Mouse (Mus musculus) stomach, embryonic 15.5 days (tissue): ENCODE results near the gene Shpk. TPM values are rescaled to one million over a fixed set of nuclear protein-coding genes. Genes with fewer than 3 reads are reported as not detected.
A peak's percentile ranks its signal among the peaks of the same experiment; 100 is the strongest.

ENCODE experiments used
- ATAC-seq: fragments of 200-750 bp; cut with Nextera tagmentation; 2 replicates; pipeline ENCODE4 v1.8.0; 2017; ENCODE audit warnings: low read depth, moderate number of reproducible peaks, moderate TSS enrichment; ENCODE audit not compliant: insufficient read depth, low FRiP score
- H3K27ac ChIP-seq: fragments of 300-500 bp; sonication (generic); 2 replicates; pipeline ENCODE4 v1.5.1; 2015; ENCODE audit warnings: mild to moderate bottlenecking, inconsistent platforms
- H3K27me3 ChIP-seq: fragments of 300-500 bp; sonication (generic); replicated peaks from 2 replicates; pipeline ENCODE4 v1.6.1; 2015; ENCODE audit warnings: inconsistent platforms
- H3K36me3 ChIP-seq: fragments of 300-500 bp; sonication (generic); 2 replicates; pipeline ENCODE4 v1.6.1; 2015; ENCODE audit warnings: inconsistent platforms
- H3K4me1 ChIP-seq: fragments of 300-500 bp; sonication (generic); 2 replicates; pipeline ENCODE4 v1.6.1; 2015; ENCODE audit warnings: inconsistent platforms
- H3K4me2 ChIP-seq: fragments of 300-500 bp; sonication (generic); 2 replicates; pipeline ENCODE4 v1.6.1; 2015; ENCODE audit warnings: mild to moderate bottlenecking, inconsistent platforms
- H3K4me3 ChIP-seq: fragments of 300-500 bp; sonication (generic); replicated peaks from 2 replicates; pipeline ENCODE4 v1.5.1; 2015; ENCODE audit warnings: inconsistent platforms
- H3K9ac ChIP-seq: fragments of 300-500 bp; sonication (generic); 2 replicates; pipeline ENCODE4 v1.6.1; 2015; ENCODE audit warnings: inconsistent platforms
- H3K9me3 ChIP-seq: fragments of 300-500 bp; sonication (generic); 2 replicates; pipeline ENCODE4 v1.6.1; 2016; ENCODE audit warnings: inconsistent platforms
- WGBS: fragments of 180-500 bp; shearing (Covaris S2); methylation state at CpG from one replicate; pipeline ENCODE4 v1.1.7; 2015; 5-methylcytosine and 5-hydroxymethylcytosine counted together
- polyA plus RNA-seq: library from polyadenylated mRNA; unstranded; fragments of >200 nt; fragmentation: Nextera tagmentation; extraction: Ambion mirVana; gene quantifications from 2 replicates; pipeline ENCODE4 v1.2.1, GENCODE M21; 2015

Shpk gene
- polyA plus RNA-seq, 1 experiment from 2014 or later: 2.8 TPM

GRCm38 (mm10) chr11:73176608-73177508 lies 22.4 kb upstream of the Shpk start, which contains the start of the genes Emc6 and Tax1bp3:
Emc6 (minus strand) TSS chr11:73177037.
Tax1bp3 (plus strand) TSS chr11:73177083.
- peak; percentile 97 for ATAC-seq
- Histone ChIP-seq H3K9ac (peak within 1 kb of the TSS; percentile 80), H3K4me3 (peak within 1 kb of the TSS; percentile 71), H3K27me3 (no peaks in the 10 kb centered on the region), H3K36me3 (0 out of 2 replicates have a peak, but pooled peaks cover 8% of the 10 kb centered on the region), H3K27ac (peak within 1 kb of the TSS; percentile 98), H3K9me3 (no peaks in the 10 kb centered on the region), H3K4me2 (peak within 1 kb of the TSS; percentile 65), H3K4me1 (peaks cover 30% of the 10 kb centered on the region)
- WGBS: under 1% methylated on average over 81 of the region's 81 CpGs

GRCm38 (mm10) chr11:73177509-73177875 lies 21.8 kb upstream of the Shpk start:
- H3K27ac ChIP-seq: peak overlapping the region; percentile 98
- no peaks in the 10 kb centered on the region for H3K9me3 ChIP-seq
- peak overlapping the region; percentile 63 for H3K4me2 ChIP-seq
- H3K36me3 ChIP-seq: peaks cover 12% of the 10 kb centered on the region
- peak overlapping the region; percentile 71 for H3K4me3 ChIP-seq
- no peaks in the 10 kb centered on the region for H3K27me3 ChIP-seq
- WGBS: under 1% methylated on average over 27 of the region's 28 CpGs
- H3K4me1 ChIP-seq: peaks cover 24% of the 10 kb centered on the region
- ATAC-seq: peak; percentile 82
- H3K9ac ChIP-seq: peak overlapping the region; percentile 68

GRCm38 (mm10) chr11:73177895-73178294 lies 21.4 kb upstream of the Shpk start:
- no peak for ATAC-seq
- H3K4me1 ChIP-seq: peaks cover 20% of the 10 kb centered on the region
- H3K9ac ChIP-seq: peak overlapping the region; percentile 68; the same call in 1 of the 2 replicates
- H3K36me3 ChIP-seq: peaks cover 13% of the 10 kb centered on the region
- peak overlapping the region; percentile 98 for H3K27ac ChIP-seq
- H3K4me2 ChIP-seq: peak overlapping the region; percentile 63
- no peaks in the 10 kb centered on the region for H3K27me3 ChIP-seq
- no peaks in the 10 kb centered on the region for H3K9me3 ChIP-seq
- H3K4me3 ChIP-seq: peak overlapping the region; percentile 71
- WGBS: 8% methylated on average over 2 of the region's 2 CpGs

GRCm38 (mm10) chr11:73185872-73186615 lies 13.2 kb upstream of the Shpk start:
- Histone ChIP-seq H3K27me3 (no peaks in the 10 kb centered on the region), H3K4me2 (no peak overlapping the region), H3K9me3 (no peaks in the 10 kb centered on the region), H3K4me1 (no peaks in the 10 kb centered on the region), H3K27ac (no peak overlapping the region), H3K4me3 (no peak overlapping the region), H3K9ac (no peak overlapping the region), H3K36me3 (peaks cover 23% of the 10 kb centered on the region)
- no peak for ATAC-seq
- WGBS: 92% methylated on average over 10 of the region's 10 CpGs

- H3K27me3 ChIP-seq: no peaks in the 10 kb centered on the region
- H3K4me1 ChIP-seq: no peaks in the 10 kb centered on the region
- no peak overlapping the region for H3K4me3 ChIP-seq
- 82% methylated on average over 6 of the region's 6 CpGs for WGBS
- H3K4me2 ChIP-seq: no peak overlapping the region
- no peaks in the 10 kb centered on the region for H3K9me3 ChIP-seq
- peaks cover 21% of the 10 kb centered on the region for H3K36me3 ChIP-seq
- H3K9ac ChIP-seq: no peak overlapping the region
- no peak overlapping the region for H3K27ac ChIP-seq
- no peak for ATAC-seq
Measured at GRCm38 (mm10) chr11:73187231-73187630, 12.0 kb upstream of the Shpk start.

- 0 out of 2 replicates have a peak, but pooled peaks cover under 1% of the 10 kb centered on the region for H3K4me1 ChIP-seq
- no peak overlapping the region for H3K4me3 ChIP-seq
- no peaks in the 10 kb centered on the region for H3K27me3 ChIP-seq
- 0 out of 2 replicates have a peak, but pooled peaks cover 7% of the 10 kb centered on the region for H3K36me3 ChIP-seq
- H3K4me2 ChIP-seq: no peak overlapping the region
- H3K9me3 ChIP-seq: no peaks in the 10 kb centered on the region
- WGBS: 71% methylated on average over 6 of the region's 6 CpGs
- no peak overlapping the region for H3K9ac ChIP-seq
- no peak overlapping the region for H3K27ac ChIP-seq
- ATAC-seq: no peak
Measured at GRCm38 (mm10) chr11:73193047-73193446, 6.2 kb upstream of the Shpk start.

- Histone ChIP-seq H3K27me3 (no peaks in the 10 kb centered on the region), H3K4me1 (0 out of 2 replicates have a peak, but pooled peaks cover 2% of the 10 kb centered on the region), H3K4me3 (no peak overlapping the region), H3K36me3 (0 out of 2 replicates have a peak, but pooled peaks cover 5% of the 10 kb centered on the region), H3K9ac (no peak overlapping the region), H3K9me3 (no peaks in the 10 kb centered on the region), H3K4me2 (no peak overlapping the region), H3K27ac (no peak overlapping the region)
- WGBS: 70% methylated on average over 2 of the region's 2 CpGs
- no peak for ATAC-seq
Measured at GRCm38 (mm10) chr11:73194444-73194843, 4.8 kb upstream of the Shpk start.

GRCm38 (mm10) chr11:73198190-73198589 lies 1.1 kb upstream of the Shpk start:
- Histone ChIP-seq H3K4me1 (0 out of 2 replicates have a peak, but pooled peaks cover 2% of the 10 kb centered on the region), H3K9ac (peak overlapping the region; percentile 67; the same call in 1 of the 2 replicates), H3K4me2 (peak overlapping the region; percentile 97), H3K36me3 (no peaks in the 10 kb centered on the region), H3K4me3 (peak overlapping the region; percentile 79), H3K27me3 (no peaks in the 10 kb centered on the region), H3K9me3 (no peaks in the 10 kb centered on the region), H3K27ac (no peak overlapping the region)
- 4% methylated on average over 1 of the region's 1 CpGs for WGBS
- ATAC-seq: no peak

GRCm38 (mm10) chr11:73198603-73199229 lies 544 bp upstream of the Shpk start, which contains the start of gene Ctns:
Ctns (minus strand) TSS chr11:73199042.
- H3K9ac ChIP-seq: peak within 1 kb of the TSS; percentile 67
- H3K4me1 ChIP-seq: 0 out of 2 replicates have a peak, but pooled peaks cover 2% of the 10 kb centered on the region
- WGBS: under 1% methylated on average over 22 of the region's 22 CpGs
- no peaks in the 10 kb centered on the region for H3K27me3 ChIP-seq
- no peaks in the 10 kb centered on the region for H3K36me3 ChIP-seq
- ATAC-seq: peak; percentile 95
- no peaks in the 10 kb centered on the region for H3K9me3 ChIP-seq
- H3K4me3 ChIP-seq: peak within 1 kb of the TSS; percentile 79
- no peak within 1 kb of the TSS; the same call in 1 of the 2 replicates for H3K27ac ChIP-seq
- H3K4me2 ChIP-seq: peak within 1 kb of the TSS; percentile 97

- Histone ChIP-seq H3K27me3 (no peaks in the 10 kb centered on the region), H3K27ac (no peak overlapping the region; the same call in 1 of the 2 replicates), H3K9ac (peak overlapping the region; percentile 66), H3K9me3 (no peaks in the 10 kb centered on the region), H3K4me2 (peak overlapping the region; percentile 97), H3K4me3 (peak overlapping the region; percentile 79), H3K4me1 (0 out of 2 replicates have a peak, but pooled peaks cover 2% of the 10 kb centered on the region), H3K36me3 (no peaks in the 10 kb centered on the region)
- 3% methylated on average over 12 of the region's 12 CpGs for WGBS
- ATAC-seq: no peak
Measured at GRCm38 (mm10) chr11:73199879-73200278, 619 bp downstream of the Shpk start.

GRCm38 (mm10) chr11:73201021-73201420 lies 1.8 kb downstream of the Shpk start:
- 0 out of 2 replicates have a peak, but pooled peaks cover 2% of the 10 kb centered on the region for H3K4me1 ChIP-seq
- H3K27me3 ChIP-seq: no peaks in the 10 kb centered on the region
- WGBS: 63% methylated on average over 2 of the region's 2 CpGs
- H3K27ac ChIP-seq: no peak overlapping the region
- ATAC-seq: no peak
- H3K4me2 ChIP-seq: no peak overlapping the region
- H3K9ac ChIP-seq: no peak overlapping the region
- no peak overlapping the region for H3K4me3 ChIP-seq
- no peaks in the 10 kb centered on the region for H3K9me3 ChIP-seq
- H3K36me3 ChIP-seq: no peaks in the 10 kb centered on the region
